Mouse (Mus musculus): ENCODE results near the gene Sgsm2.

DNA sequence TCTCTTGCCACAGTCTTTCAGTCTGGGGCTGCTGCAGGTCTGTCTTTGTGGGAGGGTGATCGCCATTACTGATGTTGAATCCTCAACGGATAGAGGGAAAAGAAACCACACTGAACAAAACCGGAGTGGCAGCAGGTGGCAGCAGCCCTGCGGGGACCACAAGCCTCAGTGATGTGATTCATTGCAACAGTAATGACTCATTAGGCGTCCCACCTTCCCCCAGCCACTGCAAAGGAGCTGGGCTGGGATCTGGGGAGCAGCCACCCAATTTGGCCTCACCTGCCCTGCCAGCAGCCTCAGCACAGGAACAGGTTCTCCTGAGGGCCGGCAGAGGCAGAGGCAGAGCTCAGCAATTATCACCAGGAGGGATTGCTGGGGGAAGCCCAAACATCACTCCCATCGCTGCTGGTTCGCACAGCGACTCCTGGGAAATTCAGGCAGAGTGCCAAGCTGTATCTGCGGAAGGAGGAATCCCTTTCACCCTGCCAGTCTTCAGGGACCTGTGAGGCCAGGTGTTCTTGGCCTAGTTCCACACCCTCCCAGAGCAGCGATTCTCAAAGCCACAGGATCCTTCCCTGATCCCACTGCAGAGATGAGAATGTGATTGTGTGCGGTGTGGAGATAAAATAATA lies 25.8 kb downstream of the Sgsm2 start:
- no peak for TF ChIP-seq EP300 (IDR thresholded peaks at IDR 0.05; ENCODE audit: insufficient read depth, low read depth, low read length)
- peak; percentile 43 for TF ChIP-seq CTCF (IDR thresholded peaks at IDR 0.05)
